Mouse (Mus musculus): Measurements from ENCODE around the gene Cdkn2d. TPM values are rescaled to one million over a fixed set of nuclear protein-coding genes. Genes with fewer than 3 reads are reported as not detected.
"Not testable (repeated sequence)": the region's sequence is repeated elsewhere in the genome, so short reads cannot be mapped to it uniquely, and the experiment has no call there.

Cdkn2d gene
- polyA plus RNA-seq, 1 experiment from 2014 or later = 38.0 TPM

GRCm38 (mm10) chr9:21266889-21267288, 24.3 kb downstream of the Cdkn2d start:
- WGBS = 87% methylated on average over 5 of the region's 5 CpGs
- Histone ChIP-seq H3K4me1 (peaks cover 24% of the 10 kb centered on the region), H3K4me3 (0 out of 2 replicates have a peak overlapping the region, but pooled peaks have one; percentile 6), H3K36me3 (peaks cover 52% of the 10 kb centered on the region), H3K9me3 (replicated peaks) (no peaks in the 10 kb centered on the region), H3K27me3 (ENCODE audit: low read depth, poor library complexity, severe bottlenecking) (no peaks in the 10 kb centered on the region), H3K27ac (no peak overlapping the region)
- no peak for DNase-seq (ENCODE audit: low spot score)

- H3K27ac ChIP-seq = peak overlapping the region; percentile 88
- 5% methylated on average over 11 of the region's 11 CpGs for WGBS
- no peaks in the 10 kb centered on the region for H3K9me3 ChIP-seq (replicated peaks)
- no peaks in the 10 kb centered on the region for H3K27me3 ChIP-seq (ENCODE audit: low read depth, poor library complexity, severe bottlenecking)
- no peak for DNase-seq (ENCODE audit: low spot score)
- peaks cover 40% of the 10 kb centered on the region for H3K36me3 ChIP-seq
- H3K4me1 ChIP-seq = peaks cover 26% of the 10 kb centered on the region
- H3K4me3 ChIP-seq = peak overlapping the region; percentile 83
These were observed 25.6 kb downstream of the Cdkn2d start for GRCm38 (mm10) chr9:21265611-21266010.

- peak; percentile 99 for DNase-seq (ENCODE audit: low spot score)
- under 1% methylated on average over 49 of the region's 49 CpGs for WGBS
- peaks cover 31% of the 10 kb centered on the region for H3K4me1 ChIP-seq
- H3K27ac ChIP-seq = peak within 1 kb of the TSS; percentile 88
- no peaks in the 10 kb centered on the region for H3K9me3 ChIP-seq (replicated peaks)
- H3K27me3 ChIP-seq (ENCODE audit: low read depth, poor library complexity, severe bottlenecking) = no peaks in the 10 kb centered on the region
- H3K4me3 ChIP-seq = peak within 1 kb of the TSS; percentile 83
- H3K36me3 ChIP-seq = peaks cover 34% of the 10 kb centered on the region
These were observed 26.1 kb downstream of the Cdkn2d start, which contains the start of gene Atg4d for GRCm38 (mm10) chr9:21265000-21265561. TSS of gene Atg4d (plus strand) at chr9:21265293.

GRCm38 (mm10) chr9:21264272-21264999, 26.8 kb downstream of the Cdkn2d start:
- DNase-seq (ENCODE audit: low spot score) = no peak
- Histone ChIP-seq H3K9me3 (replicated peaks) (no peaks in the 10 kb centered on the region), H3K27ac (peak overlapping the region; percentile 88), H3K27me3 (ENCODE audit: low read depth, poor library complexity, severe bottlenecking) (no peaks in the 10 kb centered on the region), H3K36me3 (peaks cover 29% of the 10 kb centered on the region), H3K4me1 (peaks cover 32% of the 10 kb centered on the region), H3K4me3 (peak overlapping the region; percentile 83)
- 19% methylated on average over 17 of the region's 17 CpGs for WGBS

- no peak overlapping the region for H3K4me3 ChIP-seq
- DNase-seq (ENCODE audit: low spot score) = no peak
- peaks cover 31% of the 10 kb centered on the region for H3K4me1 ChIP-seq
- H3K36me3 ChIP-seq = peaks cover 4% of the 10 kb centered on the region
- no peaks in the 10 kb centered on the region for H3K27me3 ChIP-seq (ENCODE audit: low read depth, poor library complexity, severe bottlenecking)
- H3K27ac ChIP-seq = no peak overlapping the region
- no peaks in the 10 kb centered on the region for H3K9me3 ChIP-seq (replicated peaks)
- 68% methylated on average over 2 of the region's 2 CpGs for WGBS
These were observed 29.4 kb downstream of the Cdkn2d start for GRCm38 (mm10) chr9:21261831-21262230.

- 81% methylated on average over 6 of the region's 6 CpGs for WGBS
- H3K4me1 ChIP-seq = peaks cover 18% of the 10 kb centered on the region
- no peak for DNase-seq (ENCODE audit: low spot score)
- no peaks in the 10 kb centered on the region for H3K36me3 ChIP-seq
- no peak overlapping the region for H3K4me3 ChIP-seq
- H3K27ac ChIP-seq = no peak overlapping the region
- no peaks in the 10 kb centered on the region for H3K9me3 ChIP-seq (replicated peaks)
- H3K27me3 ChIP-seq (ENCODE audit: low read depth, poor library complexity, severe bottlenecking) = no peaks in the 10 kb centered on the region
These were observed 30.6 kb downstream of the Cdkn2d start for GRCm38 (mm10) chr9:21260491-21261040.

- H3K27me3 ChIP-seq (ENCODE audit: low read depth, poor library complexity, severe bottlenecking) = peaks cover 18% of the 10 kb centered on the region
- not testable (repeated sequence) for DNase-seq (ENCODE audit: low spot score); H3K4me3 ChIP-seq; H3K27ac ChIP-seq; H3K36me3 ChIP-seq; H3K9me3 ChIP-seq (replicated peaks)
- peaks cover 13% of the 10 kb centered on the region for H3K4me1 ChIP-seq
- 84% methylated on average over 4 of the region's 4 CpGs for WGBS
These were observed 34.9 kb downstream of the Cdkn2d start for GRCm38 (mm10) chr9:21256349-21256748.

- Histone ChIP-seq H3K9me3 (replicated peaks) (no peaks in the 10 kb centered on the region), H3K36me3 (no peaks in the 10 kb centered on the region), H3K27ac (no peak overlapping the region), H3K4me3 (no peak overlapping the region), H3K27me3 (ENCODE audit: low read depth, poor library complexity, severe bottlenecking) (peaks cover 35% of the 10 kb centered on the region), H3K4me1 (peaks cover 16% of the 10 kb centered on the region)
- no peak for DNase-seq (ENCODE audit: low spot score)
These were observed 36.5 kb downstream of the Cdkn2d start for GRCm38 (mm10) chr9:21254690-21255089.

GRCm38 (mm10) chr9:21251116-21251735, 40.0 kb downstream of the Cdkn2d start:
- H3K9me3 ChIP-seq (replicated peaks) = no peaks in the 10 kb centered on the region
- H3K36me3 ChIP-seq = no peaks in the 10 kb centered on the region
- no peak for DNase-seq (ENCODE audit: low spot score)
- H3K27ac ChIP-seq = 0 out of 2 replicates have a peak overlapping the region, but pooled peaks have one; percentile 1
- WGBS = 45% methylated on average over 13 of the region's 13 CpGs
- peaks cover 70% of the 10 kb centered on the region for H3K27me3 ChIP-seq (ENCODE audit: low read depth, poor library complexity, severe bottlenecking)
- H3K4me1 ChIP-seq = peaks cover 27% of the 10 kb centered on the region
- no peak overlapping the region for H3K4me3 ChIP-seq

GRCm38 (mm10) chr9:21250509-21250908, 40.7 kb downstream of the Cdkn2d start:
- Histone ChIP-seq H3K4me1 (peaks cover 27% of the 10 kb centered on the region), H3K27me3 (ENCODE audit: low read depth, poor library complexity, severe bottlenecking) (peaks cover 77% of the 10 kb centered on the region), H3K4me3 (no peak overlapping the region), H3K36me3 (no peaks in the 10 kb centered on the region), H3K9me3 (replicated peaks) (no peaks in the 10 kb centered on the region), H3K27ac (no peak overlapping the region)
- WGBS = 39% methylated on average over 2 of the region's 2 CpGs
- no peak for DNase-seq (ENCODE audit: low spot score)

GRCm38 (mm10) chr9:21249629-21250508, 41.3 kb downstream of the Cdkn2d start:
- H3K9me3 ChIP-seq (replicated peaks) = no peaks in the 10 kb centered on the region
- H3K27me3 ChIP-seq (ENCODE audit: low read depth, poor library complexity, severe bottlenecking) = peaks cover 83% of the 10 kb centered on the region
- H3K4me1 ChIP-seq = peaks cover 32% of the 10 kb centered on the region
- H3K27ac ChIP-seq = no peak overlapping the region
- no peak for DNase-seq (ENCODE audit: low spot score)
- no peak overlapping the region for H3K4me3 ChIP-seq
- WGBS = 18% methylated on average over 17 of the region's 17 CpGs
- H3K36me3 ChIP-seq = no peaks in the 10 kb centered on the region

GRCm38 (mm10) chr9:21248326-21248725, 42.9 kb downstream of the Cdkn2d start, which contains the start of gene S1pr5:
TSS of gene S1pr5 (minus strand) at chr9:21248443.
- peak; percentile 48 for DNase-seq (ENCODE audit: low spot score)
- Histone ChIP-seq H3K9me3 (replicated peaks) (no peaks in the 10 kb centered on the region), H3K27ac (no peak within 1 kb of the TSS), H3K36me3 (no peaks in the 10 kb centered on the region), H3K4me3 (peak within 1 kb of the TSS; percentile 40), H3K4me1 (peaks cover 44% of the 10 kb centered on the region), H3K27me3 (ENCODE audit: low read depth, poor library complexity, severe bottlenecking) (peaks cover 98% of the 10 kb centered on the region)
- WGBS = 1% methylated on average over 30 of the region's 30 CpGs
